Mouse (Mus musculus): ENCODE measurements around the gene Ddx39b.

GRCm38 (mm10) chr17:35267399-35268086 is 26.0 kb downstream of the Ddx39b start:
- TF ChIP-seq CTCF (IDR thresholded peaks at IDR 0.05) (no peak), POLR2A (IDR thresholded peaks at IDR 0.05; ENCODE audit: insufficient read depth, low read depth, low read length) (peak; percentile 39; the same call in 1 of the 2 replicates)

All from heart, adult 2 months (tissue).